Mouse (Mus musculus): Measurements from ENCODE around the gene Kcnk12. TPM values are rescaled to one million over a fixed set of nuclear protein-coding genes. Genes with fewer than 3 reads are reported as not detected.

Kcnk12 gene
- total and polyA plus RNA-seq, 3 experiments: not detected

DNA sequence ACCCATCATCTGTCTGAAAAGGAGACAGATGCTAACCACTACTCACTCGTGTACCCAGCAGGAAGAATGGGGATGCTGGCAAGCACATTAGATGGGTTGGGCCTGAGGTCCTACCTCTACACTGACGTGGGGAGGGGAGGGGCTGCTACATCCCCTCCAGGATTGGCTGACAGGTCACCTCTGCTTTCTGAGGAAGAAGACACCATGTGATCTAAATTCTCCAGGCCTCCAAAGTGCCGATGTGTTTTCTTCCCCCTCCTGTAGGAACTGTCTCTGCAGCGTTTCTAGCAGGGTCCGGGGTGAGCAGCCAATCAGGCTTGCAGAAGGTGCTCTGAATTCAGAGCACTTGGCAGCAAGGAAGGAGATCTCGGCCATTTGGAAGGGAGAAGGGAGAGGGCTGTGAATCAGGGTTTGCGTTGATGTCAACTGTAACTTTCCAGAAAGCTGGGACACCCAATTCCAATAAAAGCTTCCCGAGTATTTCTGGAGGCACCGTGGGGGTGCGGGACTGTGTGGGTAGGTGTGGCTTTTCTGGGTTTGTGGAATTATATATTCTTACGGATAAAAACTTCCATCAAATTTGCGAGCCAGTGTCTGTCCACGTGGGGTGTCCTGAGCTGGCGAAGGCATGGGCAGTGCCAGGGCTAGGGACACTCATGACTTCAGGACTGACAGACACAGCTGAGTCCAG is 13.5 kb downstream of the Kcnk12 start:
- Histone ChIP-seq H3K27me3 (replicated peaks) (no peaks in the 10 kb centered on the region), H3K9ac (ENCODE audit: insufficient read depth, low read depth) (no peak overlapping the region), H3K4me3 (replicated peaks in 1 of 3; ENCODE audit: low read depth in 2 of 3, low read length in 2 of 3, poor library complexity in 1 of 3) (no peak overlapping the region), H3K27ac (ENCODE audit: insufficient read depth, low read depth) (no peak overlapping the region), H3K36me3 (replicated peaks in 1 of 2; ENCODE audit: control insufficient read depth in 1 of 2, insufficient read depth in 1 of 2, low read length in 1 of 2) (no peaks in the 10 kb centered on the region), H3K4me1 (ENCODE audit: control insufficient read depth in 1 of 2, insufficient read depth in 2 of 2) (peaks cover 0 to 6% of the 10 kb centered on the region in 2 experiments; a peak in 1 of 4 replicates), H3K9me3 (replicated peaks; ENCODE audit: low read length) (peaks cover 5% of the 10 kb centered on the region), H3K4me2 (ENCODE audit: insufficient read depth, low read depth, poor library complexity, severe bottlenecking) (no peak overlapping the region), H3K79me2 (replicated peaks; ENCODE audit: control insufficient read depth, extremely low read depth, insufficient read depth, poor library complexity, severe bottlenecking) (no peaks in the 10 kb centered on the region)
- TF ChIP-seq MYC (IDR thresholded peaks at IDR 0.05; ENCODE audit: low read depth, low read length) (no peak), USF1 (IDR thresholded peaks at IDR 0.05; ENCODE audit: low read depth, low read length) (no peak), NRF1 (IDR thresholded peaks at IDR 0.05; ENCODE audit: low read depth, low read length) (no peak), SMC3 (IDR thresholded peaks at IDR 0.05; ENCODE audit: low read depth, low read length) (no peak), BHLHE40 (IDR thresholded peaks at IDR 0.05; ENCODE audit: low read depth, low read length) (no peak), IRF4 (IDR thresholded peaks at IDR 0.05; ENCODE audit: low read depth, low read length) (no peak), SIN3A (IDR thresholded peaks at IDR 0.05; ENCODE audit: low read length) (no peak), MAX (IDR thresholded peaks at IDR 0.05; ENCODE audit: low read length) (no peak), TCF12 (IDR thresholded peaks at IDR 0.05; ENCODE audit: low read depth, low read length) (no peak), CHD2 (IDR thresholded peaks at IDR 0.05; ENCODE audit: low read length) (no peak), PAX5 (IDR thresholded peaks at IDR 0.05; ENCODE audit: low read length) (no peak), MEF2A (IDR thresholded peaks at IDR 0.05; ENCODE audit: borderline replicate concordance, low read depth, low read length) (no peak), NELFE (IDR thresholded peaks at IDR 0.05; ENCODE audit: low read depth, low read length) (no peak), ZC3H11A (IDR thresholded peaks at IDR 0.05; ENCODE audit: low read depth, low read length) (no peak)
- in situ Hi-C loops (cut with MboI; ENCODE audit: low pct_ligation_motif_present, low pct_unique_long_range_greater_than_20kb, low sequenced_read_pairs): no loop called here
- dilution Hi-C loops (cut with MboI; ENCODE audit: extremely low pct_ligation_motif_present, extremely low pct_unique_long_range_greater_than_20kb, low sequenced_read_pairs): no loop called here
- no peak for DNase-seq (ENCODE audit: extremely low read depth)

DNA sequence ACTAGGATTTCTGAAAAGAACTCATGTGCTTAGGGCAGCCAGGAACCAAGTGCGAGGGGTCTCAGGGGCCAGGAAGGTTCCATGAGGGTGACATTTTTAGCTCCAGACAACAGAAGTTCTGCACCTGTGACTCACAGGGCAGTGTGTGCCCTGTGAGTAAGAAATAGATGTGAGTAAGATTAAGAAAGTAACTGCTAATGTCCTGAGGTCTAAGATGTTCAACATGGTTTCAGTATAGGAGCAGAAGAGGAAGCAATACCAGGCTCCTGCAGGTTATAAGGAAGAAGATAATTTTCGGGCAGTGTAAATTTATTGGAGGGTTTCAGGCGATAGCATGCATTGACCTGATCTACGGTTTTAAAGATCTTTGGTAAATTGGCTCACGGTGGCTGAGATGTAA is 16.6 kb downstream of the Kcnk12 start:
- Histone ChIP-seq H3K4me2 (ENCODE audit: insufficient read depth, low read depth, poor library complexity, severe bottlenecking) (no peak overlapping the region), H3K27ac (ENCODE audit: insufficient read depth, low read depth) (no peak overlapping the region), H3K4me3 (replicated peaks in 1 of 3; ENCODE audit: low read depth in 2 of 3, low read length in 2 of 3, poor library complexity in 1 of 3) (no peak overlapping the region), H3K9ac (ENCODE audit: insufficient read depth, low read depth) (no peak overlapping the region), H3K36me3 (replicated peaks in 1 of 2; ENCODE audit: control insufficient read depth in 1 of 2, insufficient read depth in 1 of 2, low read length in 1 of 2) (no peaks in the 10 kb centered on the region), H3K27me3 (replicated peaks) (no peaks in the 10 kb centered on the region), H3K4me1 (ENCODE audit: control insufficient read depth in 1 of 2, insufficient read depth in 2 of 2) (peaks cover 0 to 6% of the 10 kb centered on the region in 2 experiments; a peak in 1 of 4 replicates), H3K79me2 (replicated peaks; ENCODE audit: control insufficient read depth, extremely low read depth, insufficient read depth, poor library complexity, severe bottlenecking) (no peaks in the 10 kb centered on the region), H3K9me3 (replicated peaks; ENCODE audit: low read length) (peaks cover 5% of the 10 kb centered on the region)
- dilution Hi-C loops (cut with MboI; ENCODE audit: extremely low pct_ligation_motif_present, extremely low pct_unique_long_range_greater_than_20kb, low sequenced_read_pairs): no loop called here
- DNase-seq (ENCODE audit: extremely low read depth): peak; percentile 38
- in situ Hi-C loops (cut with MboI; ENCODE audit: low pct_ligation_motif_present, low pct_unique_long_range_greater_than_20kb, low sequenced_read_pairs): no loop called here
- TF ChIP-seq E2F4 (IDR thresholded peaks at IDR 0.05; ENCODE audit: insufficient replicate concordance, low read depth, low read length) (no peak), ZC3H11A (IDR thresholded peaks at IDR 0.05; ENCODE audit: low read depth, low read length) (no peak), CHD1 (IDR thresholded peaks at IDR 0.05; ENCODE audit: low read depth, low read length) (no peak), UBTF (IDR thresholded peaks at IDR 0.05; ENCODE audit: low read depth, low read length) (no peak), MAX (IDR thresholded peaks at IDR 0.05; ENCODE audit: low read length) (no peak), ETS1 (conservative IDR thresholded peaks at IDR 0.05; ENCODE audit: low read depth, low read length) (no peak), USF1 (IDR thresholded peaks at IDR 0.05; ENCODE audit: low read depth, low read length) (no peak), JUND (conservative IDR thresholded peaks at IDR 0.05; ENCODE audit: low read depth, low read length) (no peak), KAT2A (IDR thresholded peaks at IDR 0.05; ENCODE audit: insufficient replicate concordance, low read length) (no peak), RAD21 (IDR thresholded peaks at IDR 0.05; ENCODE audit: low read depth, low read length) (no peak), POLR2AphosphoS2 (IDR thresholded peaks at IDR 0.05; ENCODE audit: low read depth, low read length) (no peak), SMC3 (IDR thresholded peaks at IDR 0.05; ENCODE audit: low read depth, low read length) (no peak), NELFE (IDR thresholded peaks at IDR 0.05; ENCODE audit: low read depth, low read length) (no peak), SIN3A (IDR thresholded peaks at IDR 0.05; ENCODE audit: low read length) (no peak), IRF4 (IDR thresholded peaks at IDR 0.05; ENCODE audit: low read depth, low read length) (no peak), MXI1 (IDR thresholded peaks at IDR 0.05; ENCODE audit: low read depth, low read length) (no peak), CTCF (conservative IDR thresholded peaks at IDR 0.05 in 1 of 2, IDR thresholded peaks at IDR 0.05 in 1 of 2; ENCODE audit: low read depth in 2 of 2, low read length in 2 of 2) (no peak), MYC (IDR thresholded peaks at IDR 0.05; ENCODE audit: low read depth, low read length) (no peak), CHD2 (IDR thresholded peaks at IDR 0.05; ENCODE audit: low read length) (no peak), NRF1 (IDR thresholded peaks at IDR 0.05; ENCODE audit: low read depth, low read length) (no peak)
